Mouse (Mus musculus): ENCODE measurements around the gene Zscan4-ps3.
"Not testable (repeated sequence)": the region's sequence is repeated elsewhere in the genome, so short reads cannot be mapped to it uniquely, and the experiment has no call there.

GRCm38 (mm10) chr7:11617082-11617481 lies 8.0 kb downstream of the Zscan4-ps3 start:
- TF ChIP-seq POLR2A (IDR thresholded peaks at IDR 0.05; ENCODE audit: control insufficient read depth, extremely low read depth, insufficient read depth, low read length, poor library complexity); CTCF (IDR thresholded peaks at IDR 0.05; ENCODE audit: borderline replicate concordance, control insufficient read depth, extremely low read depth, insufficient read depth, low read length, poor library complexity): not testable (repeated sequence)

Measured in thymus, adult 2 months (tissue).